Mouse (Mus musculus): ENCODE data around the gene Usp5. TPM values are rescaled to one million over a fixed set of nuclear protein-coding genes. Genes with fewer than 3 reads are reported as not detected.

Usp5 gene
- polyA plus RNA-seq, 1 experiment: 132 TPM

GRCm38 (mm10) chr6:124765951-124766350, 63.3 kb downstream of the Usp5 start:
- TF ChIP-seq CEBPB (IDR thresholded peaks at IDR 0.05; ENCODE audit: low read depth) (no peak), MYOG (IDR thresholded peaks at IDR 0.05; ENCODE audit: control insufficient read depth, extremely low read depth, insufficient read length) (no peak), CTCF (IDR thresholded peaks at IDR 0.05; ENCODE audit: control insufficient read depth, insufficient read depth, insufficient read length) (no peak), MAX (IDR thresholded peaks at IDR 0.05) (no peak), USF1 (IDR thresholded peaks at IDR 0.05; ENCODE audit: low read depth) (no peak), FOSL1 (IDR thresholded peaks at IDR 0.05; ENCODE audit: insufficient read depth, low read length, poor library complexity, severe bottlenecking) (no peak), MYOD1 (IDR thresholded peaks at IDR 0.05; ENCODE audit: control insufficient read depth, insufficient read length, low read depth) (no peak)
- Histone ChIP-seq H3ac (ENCODE audit: control insufficient read depth, insufficient read length, low read depth) (no peak overlapping the region), H3K79me3 (ENCODE audit: low read depth) (no peaks in the 10 kb centered on the region), H3K27me3 (ENCODE audit: control insufficient read depth, insufficient read depth, insufficient read length) (no peaks in the 10 kb centered on the region), H3K4me3 (ENCODE audit: insufficient read depth, poor library complexity, severe bottlenecking) (no peak overlapping the region), H3K79me2 (ENCODE audit: control insufficient read depth, insufficient read depth) (no peaks in the 10 kb centered on the region), H3K36me3 (ENCODE audit: control insufficient read depth, insufficient read depth) (no peaks in the 10 kb centered on the region)

Other genes starting within 250 kb of the Usp5 start
- gene C1s2, start 193.4 kb downstream of the Usp5 start, polyA plus RNA-seq (2012; fragmentation: generic; extraction: Trizol): 0.04 TPM
- gene Lpcat3, start 166.5 kb downstream of the Usp5 start, polyA plus RNA-seq (2012; fragmentation: generic; extraction: Trizol): 55.4 TPM
- 208 TPM for gene Emg1, start 117.3 kb downstream of the Usp5 start, polyA plus RNA-seq (2012; fragmentation: generic; extraction: Trizol)
- gene Phb2, start 117.1 kb downstream of the Usp5 start, polyA plus RNA-seq (2012; fragmentation: generic; extraction: Trizol): 456 TPM
- 8.2 TPM for gene Ptpn6, start 90.8 kb downstream of the Usp5 start, polyA plus RNA-seq (2012; fragmentation: generic; extraction: Trizol)
- gene Grcc10, start 88.1 kb downstream of the Usp5 start, polyA plus RNA-seq (2012; fragmentation: generic; extraction: Trizol): 294 TPM
- not detected for gene Gm45234, start 73.5 kb downstream of the Usp5 start, polyA plus RNA-seq (2012; fragmentation: generic; extraction: Trizol)
- 47.0 TPM for gene Atn1, start 73.0 kb downstream of the Usp5 start, polyA plus RNA-seq (2012; fragmentation: generic; extraction: Trizol)
- gene Eno2, start 59.8 kb downstream of the Usp5 start, polyA plus RNA-seq (2012; fragmentation: generic; extraction: Trizol): 5.5 TPM
- gene Lrrc23, start 49.8 kb downstream of the Usp5 start, polyA plus RNA-seq (2012; fragmentation: generic; extraction: Trizol): 0.13 TPM
- gene Spsb2, start 20.8 kb downstream of the Usp5 start, polyA plus RNA-seq (2012; fragmentation: generic; extraction: Trizol): 24.8 TPM
- 604 TPM for gene Tpi1, start 15.2 kb downstream of the Usp5 start, polyA plus RNA-seq (2012; fragmentation: generic; extraction: Trizol)
- 69.9 TPM for gene Cdca3, start 63 bp upstream of the Usp5 start, polyA plus RNA-seq (2012; fragmentation: generic; extraction: Trizol)
- not detected for gene Gnb3, start 10.8 kb upstream of the Usp5 start, polyA plus RNA-seq (2012; fragmentation: generic; extraction: Trizol)
- gene P3h3, start 28.3 kb upstream of the Usp5 start, polyA plus RNA-seq (2012; fragmentation: generic; extraction: Trizol): 1.1 TPM
- gene Gpr162, start 34.5 kb upstream of the Usp5 start, polyA plus RNA-seq (2012; fragmentation: generic; extraction: Trizol): 0.05 TPM
- not detected for gene Cd4, start 58.7 kb upstream of the Usp5 start, polyA plus RNA-seq (2012; fragmentation: generic; extraction: Trizol)
- gene Lag3, start 82.2 kb upstream of the Usp5 start, polyA plus RNA-seq (2012; fragmentation: generic; extraction: Trizol): 0.44 TPM
- gene Ptms, start 90.6 kb upstream of the Usp5 start, polyA plus RNA-seq (2012; fragmentation: generic; extraction: Trizol): 1,903 TPM
- 547 TPM for gene Mlf2, start 101.9 kb upstream of the Usp5 start, polyA plus RNA-seq (2012; fragmentation: generic; extraction: Trizol)
- gene Cops7a, start 136.1 kb upstream of the Usp5 start, polyA plus RNA-seq (2012; fragmentation: generic; extraction: Trizol): 165 TPM
- 1.1 TPM for gene Pianp, start 167.2 kb upstream of the Usp5 start, polyA plus RNA-seq (2012; fragmentation: generic; extraction: Trizol)
- 27.8 TPM for gene Zfp384, start 179.7 kb upstream of the Usp5 start, polyA plus RNA-seq (2012; fragmentation: generic; extraction: Trizol)
- 23.6 TPM for gene Ing4, start 210.3 kb upstream of the Usp5 start, polyA plus RNA-seq (2012; fragmentation: generic; extraction: Trizol)
- 0.91 TPM for gene Acrbp, start 220.2 kb upstream of the Usp5 start, polyA plus RNA-seq (2012; fragmentation: generic; extraction: Trizol)
- gene Lpar5, start 238.4 kb upstream of the Usp5 start, polyA plus RNA-seq (2012; fragmentation: generic; extraction: Trizol): not detected

Data from C2C12 (cell line).